Mouse (Mus musculus) cortical plate, adult 2 months (tissue): ENCODE results near the gene Cxadr.

Experiments used
- CTCF ChIP-seq: fragments of 200-500 bp; IDR thresholded peaks from 2 replicates; pipeline ENCODE4 v1.5.1; 2011; ENCODE audit warnings: mild to moderate bottlenecking, control low read depth, low read length; ENCODE audit not compliant: insufficient read depth; ENCODE audit errors: extremely low read depth
- POLR2A ChIP-seq: fragments of 200-500 bp; IDR thresholded peaks from 2 replicates; pipeline ENCODE4 v1.6.1; 2011; ENCODE audit warnings: mild to moderate bottlenecking, low read length, control low read depth; ENCODE audit not compliant: insufficient read depth; ENCODE audit errors: extremely low read depth

DNA sequence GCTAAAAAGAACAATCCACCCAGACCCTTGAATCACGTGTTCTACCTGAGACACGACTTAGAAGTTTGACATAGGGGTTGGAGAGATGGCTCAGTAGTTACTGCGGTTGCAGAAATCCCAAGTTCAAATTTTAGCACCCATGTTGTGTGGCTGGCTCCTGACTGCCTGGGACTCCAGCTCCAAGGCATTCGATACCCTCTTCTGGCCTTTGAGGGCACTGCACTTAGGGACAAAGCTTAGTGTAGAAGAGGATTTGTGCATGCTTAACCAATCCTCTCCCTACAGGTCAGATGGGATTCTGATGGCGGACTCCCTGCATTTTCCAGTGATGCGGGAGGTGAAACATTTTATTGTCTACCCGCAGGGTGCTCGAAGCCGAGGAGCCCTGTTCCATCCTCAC, 15.6 kb downstream of the Cxadr start:
- TF ChIP-seq CTCF (peak; percentile 69), POLR2A (no peak)
